Mouse (Mus musculus): ENCODE data around the gene Slc15a3. TPM values are rescaled to one million over a fixed set of nuclear protein-coding genes. Genes with fewer than 3 reads are reported as not detected.

Slc15a3 gene
- polyA plus RNA-seq, 1 experiment from 2014 or later: 0.33 TPM

GRCm38 (mm10) chr19:10815871-10816270 lies 23.7 kb upstream of the Slc15a3 start:
- no peak for ATAC-seq
- H3K4me1 ChIP-seq (ENCODE audit: control insufficient read depth, insufficient read depth, low read depth, low read length): no peaks in the 10 kb centered on the region
- H3K9me3 ChIP-seq (ENCODE audit: control insufficient read depth, low read length): no peaks in the 10 kb centered on the region
- no peaks in the 10 kb centered on the region for H3K27me3 ChIP-seq (replicated peaks; ENCODE audit: control insufficient read depth, insufficient read depth, low read length)
- H3K4me3 ChIP-seq (ENCODE audit: low read length): no peak overlapping the region
- no peaks in the 10 kb centered on the region for H3K36me3 ChIP-seq (ENCODE audit: control insufficient read depth, insufficient read depth, low read length)
- no peak overlapping the region for H3K9ac ChIP-seq (ENCODE audit: low read depth, low read length)
- H3K27ac ChIP-seq (ENCODE audit: low read depth, low read length): no peak overlapping the region
- WGBS: 89% methylated on average over 6 of the region's 6 CpGs
- no peak overlapping the region for H3K4me2 ChIP-seq (ENCODE audit: low read length)

- H3K4me2 ChIP-seq (ENCODE audit: low read length): no peak overlapping the region
- no peaks in the 10 kb centered on the region for H3K9me3 ChIP-seq (ENCODE audit: control insufficient read depth, low read length)
- H3K36me3 ChIP-seq (ENCODE audit: control insufficient read depth, insufficient read depth, low read length): no peaks in the 10 kb centered on the region
- H3K4me1 ChIP-seq (ENCODE audit: control insufficient read depth, insufficient read depth, low read depth, low read length): no peaks in the 10 kb centered on the region
- no peak overlapping the region for H3K9ac ChIP-seq (ENCODE audit: low read depth, low read length)
- no peaks in the 10 kb centered on the region for H3K27me3 ChIP-seq (replicated peaks; ENCODE audit: control insufficient read depth, insufficient read depth, low read length)
- H3K4me3 ChIP-seq (ENCODE audit: low read length): no peak overlapping the region
- H3K27ac ChIP-seq (ENCODE audit: low read depth, low read length): no peak overlapping the region
- WGBS: 75% methylated on average over 2 of the region's 2 CpGs
- no peak for ATAC-seq
Observed at GRCm38 (mm10) chr19:10816462-10816861, 23.1 kb upstream of the Slc15a3 start.

DNA sequence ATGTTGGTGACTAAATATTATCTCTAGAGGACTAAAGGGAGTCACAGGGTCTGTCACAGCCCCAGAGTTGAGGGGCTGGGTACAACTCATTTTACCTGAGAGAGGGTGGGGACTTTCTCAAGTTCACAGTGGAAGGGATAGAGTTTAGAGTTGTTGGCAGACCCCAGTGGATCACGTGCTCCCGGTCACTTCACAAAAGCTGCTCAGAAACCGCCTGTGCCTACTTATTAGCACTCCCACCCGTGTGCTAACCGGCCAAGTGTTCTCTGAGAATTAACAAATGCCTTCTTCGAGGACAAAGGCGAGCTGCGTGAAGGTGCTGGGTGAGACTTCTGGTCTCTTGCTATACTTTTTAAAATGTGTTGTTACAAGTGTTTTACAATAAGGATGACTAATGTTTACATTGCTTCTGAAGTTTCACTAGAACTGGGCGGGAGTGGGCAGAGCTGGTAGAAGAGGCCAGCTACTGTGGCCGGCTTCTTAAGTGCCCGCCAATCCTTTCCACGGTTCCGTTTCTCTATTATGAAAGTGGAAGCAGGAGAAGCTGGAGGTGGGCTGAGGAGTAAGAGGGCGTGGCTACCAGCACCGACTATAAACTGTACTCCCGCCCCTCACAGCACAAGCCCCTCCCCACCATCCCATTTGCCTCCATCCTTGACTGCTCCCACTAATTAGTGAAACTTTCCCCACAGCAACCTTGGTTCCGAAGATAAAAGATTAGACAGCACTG lies 21.1 kb upstream of the Slc15a3 start:
- WGBS: 42% methylated on average over 17 of the region's 17 CpGs
- H3K4me1 ChIP-seq (ENCODE audit: control insufficient read depth, insufficient read depth, low read depth, low read length): no peaks in the 10 kb centered on the region
- no peaks in the 10 kb centered on the region for H3K27me3 ChIP-seq (replicated peaks; ENCODE audit: control insufficient read depth, insufficient read depth, low read length)
- no peak overlapping the region for H3K4me3 ChIP-seq (ENCODE audit: low read length)
- H3K4me2 ChIP-seq (ENCODE audit: low read length): 0 out of 2 replicates have a peak overlapping the region, but pooled peaks have one; percentile 10
- ATAC-seq: no peak
- no peaks in the 10 kb centered on the region for H3K9me3 ChIP-seq (ENCODE audit: control insufficient read depth, low read length)
- H3K27ac ChIP-seq (ENCODE audit: low read depth, low read length): no peak overlapping the region
- H3K36me3 ChIP-seq (ENCODE audit: control insufficient read depth, insufficient read depth, low read length): no peaks in the 10 kb centered on the region
- H3K9ac ChIP-seq (ENCODE audit: low read depth, low read length): no peak overlapping the region

GRCm38 (mm10) chr19:10821319-10821718 lies 18.2 kb upstream of the Slc15a3 start:
- H3K36me3 ChIP-seq (ENCODE audit: control insufficient read depth, insufficient read depth, low read length): no peaks in the 10 kb centered on the region

DNA sequence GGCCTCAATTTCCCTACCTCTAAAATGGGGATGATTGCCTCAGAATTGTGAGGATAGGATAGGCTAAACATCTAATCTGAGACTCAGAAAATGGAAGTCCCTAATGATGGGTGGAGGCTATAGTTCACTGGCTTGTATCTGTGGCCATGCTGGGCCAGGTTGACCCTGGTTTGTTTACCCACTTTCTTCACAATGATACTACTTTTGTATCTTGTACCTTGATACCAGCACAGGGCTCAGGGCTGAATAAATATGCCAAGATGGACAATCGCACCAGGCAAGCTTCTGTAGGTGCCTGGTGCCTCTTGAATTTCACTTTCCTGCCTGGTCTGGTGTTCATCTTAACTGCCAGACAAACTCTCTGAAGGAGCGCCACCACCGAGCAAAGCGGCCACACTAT lies 17.0 kb upstream of the Slc15a3 start:
- H3K4me1 ChIP-seq (ENCODE audit: control insufficient read depth, insufficient read depth, low read depth, low read length): no peaks in the 10 kb centered on the region
- no peaks in the 10 kb centered on the region for H3K36me3 ChIP-seq (ENCODE audit: control insufficient read depth, insufficient read depth, low read length)
- no peak overlapping the region for H3K9ac ChIP-seq (ENCODE audit: low read depth, low read length)
- no peak overlapping the region for H3K4me2 ChIP-seq (ENCODE audit: low read length)
- no peak overlapping the region for H3K4me3 ChIP-seq (ENCODE audit: low read length)
- H3K27me3 ChIP-seq (replicated peaks; ENCODE audit: control insufficient read depth, insufficient read depth, low read length): no peaks in the 10 kb centered on the region
- ATAC-seq: no peak
- WGBS: 99% methylated on average over 4 of the region's 4 CpGs
- no peaks in the 10 kb centered on the region for H3K9me3 ChIP-seq (ENCODE audit: control insufficient read depth, low read length)
- H3K27ac ChIP-seq (ENCODE audit: low read depth, low read length): no peak overlapping the region

More at GRCm38 (mm10) chr19:10821319-10821718, 18.2 kb upstream of the Slc15a3 start:
- H3K9me3 ChIP-seq (ENCODE audit: control insufficient read depth, low read length): no peaks in the 10 kb centered on the region
- no peak overlapping the region for H3K4me2 ChIP-seq (ENCODE audit: low read length)
- H3K9ac ChIP-seq (ENCODE audit: low read depth, low read length): no peak overlapping the region
- H3K27me3 ChIP-seq (replicated peaks; ENCODE audit: control insufficient read depth, insufficient read depth, low read length): no peaks in the 10 kb centered on the region
- 52% methylated on average over 7 of the region's 7 CpGs for WGBS
- ATAC-seq: no peak
- H3K4me3 ChIP-seq (ENCODE audit: low read length): no peak overlapping the region
- H3K4me1 ChIP-seq (ENCODE audit: control insufficient read depth, insufficient read depth, low read depth, low read length): no peaks in the 10 kb centered on the region
- no peak overlapping the region for H3K27ac ChIP-seq (ENCODE audit: low read depth, low read length)

- no peak for ATAC-seq
- Histone ChIP-seq H3K4me2 (ENCODE audit: low read length) (no peak overlapping the region), H3K9ac (ENCODE audit: low read depth, low read length) (no peak overlapping the region), H3K27ac (ENCODE audit: low read depth, low read length) (no peak overlapping the region), H3K27me3 (replicated peaks; ENCODE audit: control insufficient read depth, insufficient read depth, low read length) (no peaks in the 10 kb centered on the region), H3K4me1 (ENCODE audit: control insufficient read depth, insufficient read depth, low read depth, low read length) (no peaks in the 10 kb centered on the region), H3K9me3 (ENCODE audit: control insufficient read depth, low read length) (no peaks in the 10 kb centered on the region), H3K36me3 (ENCODE audit: control insufficient read depth, insufficient read depth, low read length) (no peaks in the 10 kb centered on the region), H3K4me3 (ENCODE audit: low read length) (no peak overlapping the region)
- WGBS: 92% methylated on average over 7 of the region's 7 CpGs
Observed at GRCm38 (mm10) chr19:10824061-10824460, 15.5 kb upstream of the Slc15a3 start.

GRCm38 (mm10) chr19:10828321-10828720 lies 11.2 kb upstream of the Slc15a3 start:
- H3K9ac ChIP-seq (ENCODE audit: low read depth, low read length): no peak overlapping the region
- H3K4me2 ChIP-seq (ENCODE audit: low read length): no peak overlapping the region
- no peaks in the 10 kb centered on the region for H3K27me3 ChIP-seq (replicated peaks; ENCODE audit: control insufficient read depth, insufficient read depth, low read length)
- no peaks in the 10 kb centered on the region for H3K36me3 ChIP-seq (ENCODE audit: control insufficient read depth, insufficient read depth, low read length)
- H3K4me3 ChIP-seq (ENCODE audit: low read length): no peak overlapping the region
- 93% methylated on average over 5 of the region's 5 CpGs for WGBS
- H3K4me1 ChIP-seq (ENCODE audit: control insufficient read depth, insufficient read depth, low read depth, low read length): no peaks in the 10 kb centered on the region
- H3K27ac ChIP-seq (ENCODE audit: low read depth, low read length): no peak overlapping the region
- ATAC-seq: no peak
- H3K9me3 ChIP-seq (ENCODE audit: control insufficient read depth, low read length): no peaks in the 10 kb centered on the region

GRCm38 (mm10) chr19:10829436-10830175 lies 9.9 kb upstream of the Slc15a3 start, which contains the start of gene Cd6:
Gene Cd6, minus strand, starts transcription at chr19:10830058.
- H3K4me2 ChIP-seq (ENCODE audit: low read length): no peak within 1 kb of the TSS
- no peak within 1 kb of the TSS for H3K9ac ChIP-seq (ENCODE audit: low read depth, low read length)
- no peaks in the 10 kb centered on the region for H3K4me1 ChIP-seq (ENCODE audit: control insufficient read depth, insufficient read depth, low read depth, low read length)
- no peak within 1 kb of the TSS for H3K27ac ChIP-seq (ENCODE audit: low read depth, low read length)
- no peak within 1 kb of the TSS for H3K4me3 ChIP-seq (ENCODE audit: low read length)
- H3K9me3 ChIP-seq (ENCODE audit: control insufficient read depth, low read length): no peaks in the 10 kb centered on the region
- H3K27me3 ChIP-seq (replicated peaks; ENCODE audit: control insufficient read depth, insufficient read depth, low read length): no peaks in the 10 kb centered on the region
- no peak for ATAC-seq
- 92% methylated on average over 16 of the region's 16 CpGs for WGBS
- H3K36me3 ChIP-seq (ENCODE audit: control insufficient read depth, insufficient read depth, low read length): no peaks in the 10 kb centered on the region

- Histone ChIP-seq H3K36me3 (ENCODE audit: control insufficient read depth, insufficient read depth, low read length) (no peaks in the 10 kb centered on the region), H3K27ac (ENCODE audit: low read depth, low read length) (no peak overlapping the region), H3K4me3 (ENCODE audit: low read length) (no peak overlapping the region), H3K27me3 (replicated peaks; ENCODE audit: control insufficient read depth, insufficient read depth, low read length) (no peaks in the 10 kb centered on the region), H3K4me2 (ENCODE audit: low read length) (no peak overlapping the region), H3K9me3 (ENCODE audit: control insufficient read depth, low read length) (no peaks in the 10 kb centered on the region; the same call in 1 of the 2 replicates), H3K4me1 (ENCODE audit: control insufficient read depth, insufficient read depth, low read depth, low read length) (no peaks in the 10 kb centered on the region), H3K9ac (ENCODE audit: low read depth, low read length) (no peak overlapping the region)
- ATAC-seq: 0 out of 2 replicates have a peak, but pooled peaks have one; percentile 27
- WGBS: 9% methylated on average over 5 of the region's 5 CpGs
Observed at GRCm38 (mm10) chr19:10831424-10831823, 8.1 kb upstream of the Slc15a3 start.

All from hindbrain, embryonic 16.5 days (tissue).